Mouse (Mus musculus) gonadal fat pad, adult 2 months (tissue): ENCODE data around the gene Prm1. TPM values are rescaled to one million over a fixed set of nuclear protein-coding genes. Genes with fewer than 3 reads are reported as not detected.

ENCODE experiments used
- DNase-seq: peaks from one replicate; pipeline ENCODE4 v3.0.0-alpha.2; 2012; ENCODE audit warnings: low read depth
- polyA plus RNA-seq: library from polyadenylated mRNA; depleted of rRNA; stranded (reverse); fragments of >200 nt; gene quantifications from 2 replicates; pipeline ENCODE4 v1.2.3, GENCODE M21; 2012

The Prm1 gene
- polyA plus RNA-seq, 1 experiment: 50.4 TPM

GRCm38 (mm10) chr16:10782377-10783151, 23.1 kb downstream of the Prm1 start:
- DNase-seq: no peak

GRCm38 (mm10) chr16:10781862-10782371, 23.7 kb downstream of the Prm1 start:
- no peak for DNase-seq

GRCm38 (mm10) chr16:10780631-10781120, 25.0 kb downstream of the Prm1 start:
- no peak for DNase-seq

- no peak for DNase-seq
Measured at GRCm38 (mm10) chr16:10777579-10778160, 28.0 kb downstream of the Prm1 start.

GRCm38 (mm10) chr16:10776322-10776721, 29.3 kb downstream of the Prm1 start:
- DNase-seq: no peak

GRCm38 (mm10) chr16:10774726-10775125, 30.9 kb downstream of the Prm1 start:
- no peak for DNase-seq

GRCm38 (mm10) chr16:10773543-10773942, 32.1 kb downstream of the Prm1 start:
- no peak for DNase-seq

- no peak for DNase-seq
Measured at GRCm38 (mm10) chr16:10771769-10772510, 33.7 kb downstream of the Prm1 start.

GRCm38 (mm10) chr16:10770531-10771325, 34.9 kb downstream of the Prm1 start:
- DNase-seq: no peak

GRCm38 (mm10) chr16:10769661-10770060, 36.0 kb downstream of the Prm1 start:
- no peak for DNase-seq

GRCm38 (mm10) chr16:10768821-10769220, 36.8 kb downstream of the Prm1 start:
- DNase-seq: no peak

GRCm38 (mm10) chr16:10767158-10767557, 38.5 kb downstream of the Prm1 start:
- no peak for DNase-seq

GRCm38 (mm10) chr16:10764323-10764722, 41.3 kb downstream of the Prm1 start:
- no peak for DNase-seq

- no peak for DNase-seq
Measured at GRCm38 (mm10) chr16:10763540-10764264, 41.9 kb downstream of the Prm1 start.

GRCm38 (mm10) chr16:10762569-10763180, 43.0 kb downstream of the Prm1 start:
- no peak for DNase-seq

GRCm38 (mm10) chr16:10761182-10761581, 44.5 kb downstream of the Prm1 start:
- DNase-seq: no peak

GRCm38 (mm10) chr16:10756168-10756567, 49.5 kb downstream of the Prm1 start:
- DNase-seq: no peak

GRCm38 (mm10) chr16:10754521-10755296, 50.9 kb downstream of the Prm1 start:
- no peak for DNase-seq

- DNase-seq: no peak
Measured at GRCm38 (mm10) chr16:10749824-10750223, 55.8 kb downstream of the Prm1 start.

- no peak for DNase-seq
Measured at GRCm38 (mm10) chr16:10749226-10749625, 56.4 kb downstream of the Prm1 start.
